Mouse (Mus musculus) ES-E14 (cell line): ENCODE results near the gene Tmem108.

Source experiments
- CHD2 ChIP-seq: IDR thresholded peaks from 2 replicates; pipeline ENCODE4 v1.6.1; 2014; ENCODE audit warnings: mild to moderate bottlenecking, low read depth, low read length, inconsistent platforms
- HCFC1 ChIP-seq: IDR thresholded peaks from 2 replicates; pipeline ENCODE4 v1.6.1; 2012; ENCODE audit warnings: low read length, inconsistent platforms, borderline replicate concordance; ENCODE audit not compliant: insufficient read depth
- MAFK ChIP-seq: IDR thresholded peaks from 2 replicates; pipeline ENCODE4 v1.6.1; 2014; ENCODE audit warnings: mild to moderate bottlenecking, low read depth, low read length, inconsistent platforms; ENCODE audit not compliant: insufficient read depth
- ZC3H11A ChIP-seq: IDR thresholded peaks from 2 replicates; pipeline ENCODE4 v1.6.1; 2012; ENCODE audit warnings: low read depth, mild to moderate bottlenecking, inconsistent platforms, low read length, borderline replicate concordance
- ZNF384 ChIP-seq: IDR thresholded peaks from 2 replicates; pipeline ENCODE4 v1.6.1; 2012; ENCODE audit warnings: low read depth, low read length, inconsistent platforms

DNA sequence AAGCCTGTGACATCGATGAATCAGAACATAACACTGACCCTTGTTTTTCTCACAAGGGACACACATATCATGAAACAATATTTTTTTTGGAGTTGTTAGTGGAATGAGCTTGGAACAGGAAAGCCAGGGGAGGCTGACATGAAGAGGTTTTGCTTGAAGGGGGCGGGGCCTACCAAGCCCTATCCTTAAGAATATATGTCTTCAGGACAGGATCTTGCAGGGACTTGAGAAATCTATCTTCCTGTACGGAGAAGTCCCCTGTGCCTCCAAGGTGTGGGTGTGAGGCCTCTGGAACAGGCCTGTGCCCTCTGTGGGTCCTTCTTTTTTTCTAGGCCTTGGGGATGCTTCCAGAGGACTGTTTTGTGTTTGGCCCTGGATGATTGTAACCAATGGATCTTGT is 161.7 kb downstream of the Tmem108 start:
- TF ChIP-seq CHD2, result no peak
- TF ChIP-seq MAFK, result no peak
- TF ChIP-seq ZC3H11A, result no peak
- no peak for TF ChIP-seq HCFC1
- no peak for TF ChIP-seq ZNF384
